Mouse (Mus musculus): ENCODE measurements around the gene Cdh23.

Cdh23 gene

GRCm38 (mm10) chr10:60481381-60481780 lies 214.9 kb downstream of the Cdh23 start:
- DNase-seq (ENCODE audit: extremely low spot score, low spot score) = no peak

GRCm38 (mm10) chr10:60474549-60474948 lies 221.7 kb downstream of the Cdh23 start:
- DNase-seq (ENCODE audit: extremely low spot score, low spot score) = no peak

DNA sequence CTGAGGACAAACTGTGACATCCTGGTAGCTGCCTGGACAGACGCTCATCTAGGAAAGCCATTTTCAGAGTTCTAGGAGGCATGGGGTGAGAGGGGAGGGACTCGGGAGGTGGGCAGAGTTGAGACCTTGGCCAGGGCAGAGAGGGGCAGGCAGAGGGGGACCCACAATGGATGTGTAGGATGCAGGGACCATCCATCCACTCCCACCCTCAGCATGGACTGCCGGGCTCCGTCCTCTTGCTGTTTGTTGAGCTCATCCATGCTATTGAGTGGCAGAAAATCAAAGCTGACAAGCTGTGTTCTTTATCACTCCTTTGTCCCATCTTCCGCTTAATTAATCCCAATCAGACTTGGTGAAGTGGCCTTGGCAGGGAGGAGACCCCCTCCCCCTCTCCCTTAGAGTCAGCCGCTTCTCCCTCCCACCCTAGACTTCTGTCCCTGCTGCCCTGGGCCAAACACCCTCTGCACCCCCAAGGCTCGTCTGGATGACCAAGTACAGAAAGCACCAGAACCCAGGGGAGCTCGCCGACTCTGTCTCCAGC lies 222.4 kb downstream of the Cdh23 start:
- no peak for DNase-seq (ENCODE audit: extremely low spot score, low spot score)

GRCm38 (mm10) chr10:60467752-60468151 lies 228.5 kb downstream of the Cdh23 start:
- no peak for DNase-seq (ENCODE audit: extremely low spot score, low spot score)

DNA sequence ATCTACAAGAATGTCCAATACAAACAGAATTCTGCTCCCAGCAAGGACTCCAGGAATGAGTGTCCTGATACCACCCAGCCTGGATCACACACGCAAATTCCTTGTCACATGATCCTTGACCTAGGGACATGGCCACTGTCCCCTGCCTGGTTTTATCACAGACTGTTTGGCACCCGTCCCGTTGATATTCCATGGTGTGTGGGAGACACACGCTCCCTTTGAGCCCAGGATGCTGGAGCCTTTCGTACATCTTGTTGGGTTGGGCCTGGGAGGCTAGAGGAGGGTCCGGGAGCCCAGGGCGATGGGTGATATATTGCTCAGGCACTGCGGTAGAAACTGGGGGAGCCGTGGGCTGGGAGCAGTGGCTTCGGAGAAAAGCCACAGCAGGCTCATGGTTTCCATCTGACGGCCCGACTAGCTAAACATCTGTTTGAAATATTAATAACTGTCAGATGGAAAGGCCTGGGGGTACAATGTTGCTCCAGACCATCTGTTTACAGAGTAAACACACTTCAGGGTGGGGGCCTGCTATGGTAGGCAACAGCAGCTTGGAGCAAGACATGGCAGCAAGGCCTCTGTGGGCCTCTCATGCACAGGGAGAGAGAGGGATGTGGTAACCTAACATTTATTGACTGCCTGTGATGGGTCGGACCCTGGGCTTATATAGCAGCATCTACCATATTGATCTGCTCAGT lies 232.2 kb downstream of the Cdh23 start:
- DNase-seq (ENCODE audit: extremely low spot score, low spot score) = no peak

DNA sequence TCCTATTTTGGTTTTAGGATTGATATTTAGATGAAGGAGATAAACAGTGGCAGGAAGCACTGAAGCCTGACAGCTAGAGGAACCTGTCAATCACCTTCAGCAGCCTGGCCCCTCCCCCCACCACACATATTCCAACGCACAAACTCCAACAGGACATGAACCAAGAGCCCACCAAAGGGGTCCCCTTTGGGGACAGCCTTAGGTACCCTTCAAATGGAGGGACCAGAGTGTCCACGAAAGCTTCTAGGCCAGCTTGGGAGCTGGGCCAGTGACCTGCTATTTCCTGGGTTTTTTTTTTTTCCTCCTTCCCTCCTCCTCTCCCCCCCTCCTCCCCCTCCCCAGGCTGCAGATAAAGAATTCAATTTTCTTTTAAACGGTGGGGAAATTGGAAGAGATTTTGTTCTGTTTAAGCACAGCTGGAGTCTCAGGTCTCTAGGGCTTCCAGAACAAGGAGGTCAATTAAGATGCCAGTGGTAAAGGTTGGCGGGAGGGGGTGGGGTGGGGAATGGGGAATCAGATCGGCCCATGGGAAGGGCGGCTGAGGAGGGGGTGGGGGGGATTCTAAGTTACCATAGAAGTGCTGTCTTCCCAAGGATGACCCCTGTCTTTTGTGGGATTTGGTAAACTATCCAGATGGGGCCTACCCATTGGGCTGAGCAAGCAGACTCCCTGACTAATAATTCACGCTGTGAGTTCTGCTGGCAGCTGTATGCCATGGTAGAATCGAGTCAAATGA lies 239.5 kb downstream of the Cdh23 start:
- DNase-seq (ENCODE audit: extremely low spot score, low spot score) = no peak

GRCm38 (mm10) chr10:60455193-60455592 lies 241.1 kb downstream of the Cdh23 start:
- DNase-seq (ENCODE audit: extremely low spot score, low spot score) = no peak

DNA sequence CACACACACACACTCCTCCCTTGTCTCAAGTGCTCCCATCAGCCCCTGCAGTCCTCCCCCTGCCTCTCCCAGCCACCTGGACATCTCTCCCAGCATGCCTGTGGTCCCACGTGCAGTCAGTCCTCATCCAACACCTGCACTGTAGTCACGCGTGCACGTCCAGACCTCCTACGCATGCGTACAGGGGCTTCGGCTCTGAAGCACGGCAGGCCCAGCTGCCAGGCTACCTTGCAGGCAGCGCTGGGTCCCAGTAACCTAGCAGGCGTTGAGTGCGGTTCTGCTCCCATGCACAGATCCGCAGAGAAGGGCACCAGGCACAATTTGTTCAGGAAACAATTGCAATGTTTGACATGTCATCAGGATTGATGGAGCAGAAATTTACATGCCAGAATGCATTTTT lies 249.1 kb downstream of the Cdh23 start:
- DNase-seq (ENCODE audit: extremely low spot score, low spot score) = no peak

DNA sequence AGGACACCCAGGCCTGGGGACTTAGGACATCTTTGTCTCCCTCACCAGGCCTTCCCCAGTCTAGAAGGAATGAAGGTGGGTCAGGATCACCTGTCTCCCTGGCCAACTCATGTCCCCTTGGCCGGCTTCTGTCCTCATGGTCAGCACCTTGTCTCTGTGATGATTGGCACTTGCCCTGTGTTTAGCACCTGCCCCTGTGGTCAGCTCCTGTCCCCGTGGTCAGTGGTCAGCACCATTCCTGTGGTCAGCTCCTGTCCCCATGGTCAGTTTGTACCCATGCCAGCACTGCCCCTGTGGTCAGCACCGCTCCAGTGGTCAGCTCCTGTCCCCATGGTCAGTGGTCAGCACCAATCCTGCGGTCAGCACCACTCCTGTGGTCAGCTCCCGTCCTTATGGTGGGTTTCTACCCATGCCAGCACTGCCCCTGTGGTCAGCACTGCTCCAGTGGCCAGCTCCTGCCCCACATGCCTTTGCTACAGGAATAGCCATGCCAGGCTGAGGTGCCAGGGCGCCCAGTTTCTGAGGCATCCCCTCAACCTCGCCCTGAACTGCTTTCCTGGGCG lies 251.2 kb downstream of the Cdh23 start:
- peak; percentile 76 for DNase-seq (ENCODE audit: extremely low spot score, low spot score)

GRCm38 (mm10) chr10:60443078-60443477 lies 253.2 kb downstream of the Cdh23 start:
- no peak for DNase-seq (ENCODE audit: extremely low spot score, low spot score)

DNA sequence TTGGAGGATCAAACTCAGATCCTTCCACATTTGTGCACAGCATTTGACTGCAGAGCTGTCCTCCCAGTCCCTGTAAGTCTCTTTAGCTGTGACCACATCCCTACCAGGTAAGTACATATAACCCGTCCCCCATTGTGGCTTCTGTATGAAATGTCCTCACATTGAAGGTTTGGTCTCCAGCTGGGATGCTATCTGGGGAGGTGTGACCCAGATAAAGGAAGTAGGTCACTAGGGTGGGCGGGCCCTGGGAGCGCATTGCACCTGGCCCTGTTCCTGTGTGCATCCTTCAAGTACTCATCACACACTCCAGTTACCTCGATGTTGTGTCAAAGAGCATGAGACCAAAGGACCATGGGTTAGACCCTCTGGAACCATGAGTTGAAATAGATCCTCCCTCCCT lies 254.0 kb downstream of the Cdh23 start:
- no peak for DNase-seq (ENCODE audit: extremely low spot score, low spot score)

DNA sequence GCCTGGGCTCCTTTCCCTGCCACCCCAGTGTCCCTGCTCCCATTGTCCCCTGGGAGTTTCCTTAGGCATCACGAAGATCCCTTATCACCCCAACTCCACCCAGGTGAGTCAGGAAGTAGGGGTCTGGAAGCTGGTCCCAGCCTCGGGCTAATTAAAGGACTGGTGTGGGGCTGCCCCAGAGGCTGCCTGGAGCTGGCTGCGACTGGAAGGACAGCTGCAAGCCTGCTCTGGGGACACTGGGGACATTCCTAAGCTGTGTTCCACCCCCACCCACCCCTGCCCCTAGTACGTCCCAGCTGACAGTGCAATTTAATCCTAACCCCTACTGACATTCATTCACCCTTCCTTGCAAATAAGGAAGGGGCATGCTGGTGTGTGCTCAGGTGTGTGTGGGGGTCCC lies 263.6 kb downstream of the Cdh23 start:
- DNase-seq (ENCODE audit: extremely low spot score, low spot score) = no peak

DNA sequence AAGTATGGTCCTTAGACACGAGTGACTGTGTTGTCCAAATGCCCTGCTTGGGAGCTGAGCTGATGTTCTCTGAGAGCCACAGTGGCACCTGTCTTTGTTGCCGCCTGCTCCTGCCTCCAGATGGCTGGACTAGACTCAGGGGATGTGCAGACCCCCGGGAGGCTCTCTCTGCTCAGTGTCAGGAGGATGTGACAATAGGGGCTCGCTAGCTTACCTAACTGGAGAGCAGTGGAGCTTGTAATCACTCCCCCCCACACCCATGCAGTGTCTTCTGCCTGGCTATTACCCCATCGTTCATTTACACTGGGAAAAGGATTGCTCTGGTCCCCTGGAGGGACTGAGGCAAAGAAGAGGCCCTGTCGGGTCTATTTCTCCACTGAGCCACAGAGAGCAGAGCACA lies 265.7 kb downstream of the Cdh23 start:
- DNase-seq (ENCODE audit: extremely low spot score, low spot score) = no peak

- no peak for DNase-seq (ENCODE audit: extremely low spot score, low spot score)
Measured at GRCm38 (mm10) chr10:60430001-60430400, 266.3 kb downstream of the Cdh23 start.

- no peak for DNase-seq (ENCODE audit: extremely low spot score, low spot score)
Measured at GRCm38 (mm10) chr10:60422756-60423155, 273.5 kb downstream of the Cdh23 start.

- DNase-seq (ENCODE audit: extremely low spot score, low spot score) = no peak
Measured at GRCm38 (mm10) chr10:60419624-60420023, 276.7 kb downstream of the Cdh23 start.

DNA sequence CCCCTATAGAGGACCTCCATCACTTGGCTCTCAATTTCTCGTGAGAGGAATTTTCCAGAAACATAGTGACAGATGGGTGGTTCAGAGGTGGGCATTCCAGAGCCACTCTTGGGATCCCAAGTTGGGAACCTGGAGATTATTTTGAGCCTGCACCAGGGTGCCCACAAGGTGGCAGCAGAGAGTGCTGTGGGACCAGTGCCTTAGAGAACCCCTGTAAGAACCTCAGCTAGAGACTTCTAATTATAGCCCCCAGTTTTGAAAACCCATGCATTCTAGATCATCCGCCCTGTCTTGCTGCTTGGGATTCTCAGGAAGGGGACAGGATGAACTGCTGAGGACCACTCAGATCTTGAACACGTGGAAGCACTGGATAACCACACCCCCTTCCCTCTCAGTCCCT lies 278.2 kb downstream of the Cdh23 start:
- peak; percentile 80 for DNase-seq (ENCODE audit: extremely low spot score, low spot score)

GRCm38 (mm10) chr10:60417041-60417440 lies 279.2 kb downstream of the Cdh23 start:
- no peak for DNase-seq (ENCODE audit: extremely low spot score, low spot score)

DNA sequence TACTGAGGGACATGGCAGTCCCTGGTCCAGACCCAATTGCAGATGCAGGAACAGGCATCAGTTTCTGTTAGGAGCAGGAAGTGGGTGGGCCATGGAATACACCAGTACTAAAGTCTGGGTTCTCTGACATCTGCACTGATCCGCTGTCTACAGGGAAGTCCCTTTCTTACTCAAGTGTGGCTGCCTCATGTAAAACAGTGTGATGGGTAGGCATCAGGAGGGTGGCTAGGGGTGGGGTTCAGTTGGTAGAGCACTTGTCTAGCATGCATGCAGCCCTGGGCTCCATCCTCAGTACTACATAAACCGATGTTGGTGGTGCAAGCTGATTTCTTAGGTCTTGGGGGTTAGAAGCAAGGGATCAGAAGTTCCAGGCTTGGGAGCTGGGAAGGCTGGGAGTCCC lies 282.5 kb downstream of the Cdh23 start:
- DNase-seq (ENCODE audit: extremely low spot score, low spot score) = no peak

- DNase-seq (ENCODE audit: extremely low spot score, low spot score) = no peak
Measured at GRCm38 (mm10) chr10:60411794-60412193, 284.5 kb downstream of the Cdh23 start.

DNA sequence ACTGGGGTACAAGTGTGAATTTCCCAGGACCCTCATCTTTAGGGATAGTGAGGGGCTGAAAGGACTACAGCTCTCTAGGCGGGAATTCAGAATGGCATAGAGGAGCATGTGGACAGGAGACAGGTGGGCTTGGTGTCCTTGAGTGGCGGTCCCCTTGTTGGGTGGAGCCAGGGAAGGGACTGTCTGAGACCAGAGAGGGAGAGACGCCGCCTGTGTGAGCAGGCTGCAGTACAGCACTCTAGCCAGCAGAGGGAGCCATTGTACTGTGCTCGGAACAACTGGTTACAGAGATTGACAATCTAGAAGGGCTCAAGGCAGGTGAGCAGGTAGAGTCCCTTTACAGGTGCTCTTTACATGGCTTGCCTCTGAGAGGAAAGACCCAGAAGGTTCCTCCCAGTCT lies 288.5 kb downstream of the Cdh23 start:
- DNase-seq (ENCODE audit: extremely low spot score, low spot score) = peak; percentile 76

- no peak for DNase-seq (ENCODE audit: extremely low spot score, low spot score)
Measured at GRCm38 (mm10) chr10:60405460-60406177, 290.7 kb downstream of the Cdh23 start.

Data from neural tube, embryonic 10.5 days (tissue).